Mouse (Mus musculus) cortical plate, adult 2 months (tissue): Measurements from ENCODE around the gene Ptpn14.

ENCODE experiments used
- CTCF ChIP-seq: fragments of 200-500 bp; IDR thresholded peaks from 2 replicates; pipeline ENCODE4 v1.5.1; 2011; ENCODE audit warnings: mild to moderate bottlenecking, control low read depth, low read length; ENCODE audit not compliant: insufficient read depth; ENCODE audit errors: extremely low read depth
- POLR2A ChIP-seq: fragments of 200-500 bp; IDR thresholded peaks from 2 replicates; pipeline ENCODE4 v1.6.1; 2011; ENCODE audit warnings: mild to moderate bottlenecking, low read length, control low read depth; ENCODE audit not compliant: insufficient read depth; ENCODE audit errors: extremely low read depth

DNA sequence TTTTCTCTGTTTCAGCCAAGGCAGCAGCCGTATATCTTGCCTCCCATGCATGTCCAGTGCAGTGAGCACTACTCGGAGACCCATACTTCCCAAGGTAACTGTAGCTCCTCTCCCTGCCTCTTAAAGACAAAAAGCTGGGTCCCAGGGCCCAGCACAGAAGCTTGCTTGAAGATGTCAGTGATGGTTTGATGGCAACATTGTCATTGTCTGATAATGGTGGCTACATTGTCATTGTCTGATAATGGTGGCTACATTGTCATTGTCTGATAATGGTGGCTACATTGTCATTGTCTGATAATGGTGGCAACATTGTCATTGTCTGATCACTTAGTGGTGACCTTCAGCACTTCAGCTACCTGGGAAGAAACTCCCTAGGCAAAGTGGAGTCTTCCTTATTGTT is 118.3 kb downstream of the Ptpn14 start:
- TF ChIP-seq POLR2A, result no peak
- TF ChIP-seq CTCF, result no peak
